Mouse (Mus musculus) neural tube, embryonic 15.5 days (tissue): Measurements from ENCODE around the gene Tlk2. TPM values are rescaled to one million over a fixed set of nuclear protein-coding genes. Genes with fewer than 3 reads are reported as not detected.
"Not testable (repeated sequence)": the region's sequence is repeated elsewhere in the genome, so short reads cannot be mapped to it uniquely, and the experiment has no call there.

Source experiments
- ATAC-seq: fragments of 200-750 bp; cut with Nextera tagmentation; 2 replicates; pipeline ENCODE4 v1.8.0; 2017; ENCODE audit warnings: mild to moderate bottlenecking, moderate TSS enrichment, moderate library complexity; ENCODE audit not compliant: low FRiP score
- H3K27ac ChIP-seq: fragments of 300-500 bp; sonication (generic); replicated peaks from 2 replicates; pipeline ENCODE4 v1.5.1; 2015; ENCODE audit warnings: mild to moderate bottlenecking, inconsistent platforms
- H3K27me3 ChIP-seq: fragments of 300-500 bp; sonication (generic); replicated peaks from 2 replicates; pipeline ENCODE4 v1.6.1; 2015; ENCODE audit warnings: inconsistent platforms
- H3K36me3 ChIP-seq: fragments of 300-500 bp; sonication (generic); 2 replicates; pipeline ENCODE4 v1.6.1; 2015; ENCODE audit warnings: inconsistent platforms
- H3K4me1 ChIP-seq: fragments of 300-500 bp; sonication (generic); 2 replicates; pipeline ENCODE4 v1.6.1; 2015; ENCODE audit warnings: inconsistent platforms
- H3K4me2 ChIP-seq: fragments of 300-500 bp; sonication (generic); 2 replicates; pipeline ENCODE4 v1.6.1; 2015; ENCODE audit warnings: inconsistent platforms, mild to moderate bottlenecking, moderate library complexity
- H3K4me3 ChIP-seq: fragments of 300-500 bp; sonication (generic); replicated peaks from 2 replicates; pipeline ENCODE4 v1.5.1; 2015; ENCODE audit warnings: mild to moderate bottlenecking, inconsistent platforms
- H3K9ac ChIP-seq: fragments of 300-500 bp; sonication (generic); replicated peaks from 2 replicates; pipeline ENCODE4 v1.6.1; 2015; ENCODE audit warnings: mild to moderate bottlenecking, inconsistent platforms
- H3K9me3 ChIP-seq: fragments of 300-500 bp; sonication (generic); replicated peaks from 2 replicates; pipeline ENCODE4 v1.6.1; 2016; ENCODE audit warnings: inconsistent platforms
- WGBS: fragments of 180-500 bp; shearing (Covaris S2); methylation state at CpG from one replicate; pipeline ENCODE4 v1.1.7; 2015; ENCODE audit warnings: mixed read lengths; 5-methylcytosine and 5-hydroxymethylcytosine counted together
- polyA plus RNA-seq: library from polyadenylated mRNA; unstranded; fragments of >200 nt; fragmentation: Nextera tagmentation; extraction: Ambion mirVana; gene quantifications from 2 replicates; pipeline ENCODE4 v1.2.1, GENCODE M21; 2015

Tlk2 gene
- 18.6 and 20.6 TPM in 2 replicates for polyA plus RNA-seq

DNA sequence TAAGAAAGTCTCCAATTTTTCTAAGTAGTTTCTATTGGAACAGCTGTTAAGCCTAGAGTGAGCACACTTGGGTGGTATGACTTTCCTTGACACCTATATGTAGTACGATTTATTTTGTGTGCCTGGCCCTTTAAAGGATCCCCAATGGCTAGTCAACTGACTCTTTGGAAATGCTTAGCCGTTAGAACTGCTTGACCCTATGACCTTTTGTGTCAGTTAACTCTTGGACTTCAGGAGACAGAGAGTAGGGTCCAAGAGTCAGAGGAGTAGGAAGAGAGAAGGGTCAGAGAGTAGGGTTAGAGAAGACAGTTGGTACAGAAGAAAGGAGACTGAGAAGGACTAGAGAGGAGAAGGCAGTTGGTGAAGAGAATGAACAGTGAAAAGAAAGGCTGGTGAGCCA, at the start of gene Tlk2:
Gene Tlk2 (plus strand): TSS at position 292 of the 400 bp plus-strand sequence.
- Histone ChIP-seq H3K4me3 (peak within 1 kb of the TSS; percentile 91), H3K4me1 (peaks cover 24% of the 10 kb centered on the region), H3K9me3 (no peaks in the 10 kb centered on the region), H3K4me2 (peak within 1 kb of the TSS; percentile 83), H3K27ac (peak within 1 kb of the TSS; percentile 13; the same call in 1 of the 2 replicates), H3K36me3 (0 out of 2 replicates have a peak, but pooled peaks cover 2% of the 10 kb centered on the region), H3K27me3 (no peaks in the 10 kb centered on the region), H3K9ac (0 out of 2 replicates have a peak within 1 kb of the TSS, but pooled peaks have one; percentile 91)
- 49% methylated on average over 2 of the region's 2 CpGs for WGBS
- ATAC-seq, result no peak

DNA sequence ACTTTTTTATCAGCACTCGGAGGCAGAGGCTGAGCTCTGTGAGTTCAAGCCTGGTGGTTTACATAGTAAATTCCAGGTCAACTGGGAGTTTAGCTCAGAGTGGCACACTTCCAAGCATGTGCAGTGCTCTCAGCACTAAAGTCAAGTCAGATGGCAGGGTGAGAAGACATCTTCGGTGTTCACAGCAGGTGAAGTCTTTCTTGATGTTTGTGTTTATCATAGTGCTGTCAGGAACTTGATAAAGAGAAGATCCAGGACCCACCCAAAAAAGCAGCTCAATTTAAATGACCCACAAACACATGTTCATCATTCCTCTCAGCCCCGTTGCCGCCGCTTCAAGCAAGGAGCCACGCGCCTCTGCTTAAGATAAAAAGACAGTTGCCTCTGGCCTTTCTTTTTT, 42.9 kb upstream of the Tlk2 start:
- WGBS, result 94% methylated on average over 7 of the region's 7 CpGs
- H3K36me3 ChIP-seq, result peaks cover 92% of the 10 kb centered on the region
- ATAC-seq, result no peak

GRCm38 (mm10) chr11:105137255-105137654, 41.4 kb upstream of the Tlk2 start:
- WGBS, result 97% methylated on average over 2 of the region's 2 CpGs
- not testable (repeated sequence) for H3K27me3 ChIP-seq, H3K4me2 ChIP-seq, H3K4me1 ChIP-seq, H3K9ac ChIP-seq, H3K9me3 ChIP-seq, H3K27ac ChIP-seq, H3K4me3 ChIP-seq, ATAC-seq
- peaks cover 85% of the 10 kb centered on the region for H3K36me3 ChIP-seq

More for the DNA sequence above, 42.9 kb upstream of the Tlk2 start:
- H3K9me3 ChIP-seq, result no peaks in the 10 kb centered on the region
- H3K27me3 ChIP-seq, result no peaks in the 10 kb centered on the region
- H3K4me3 ChIP-seq, result no peak overlapping the region
- no peak overlapping the region for H3K27ac ChIP-seq
- no peaks in the 10 kb centered on the region for H3K4me1 ChIP-seq
- H3K4me2 ChIP-seq, result no peak overlapping the region
- no peak overlapping the region for H3K9ac ChIP-seq

- not testable (repeated sequence) for H3K27ac ChIP-seq, H3K27me3 ChIP-seq, ATAC-seq, H3K4me3 ChIP-seq, H3K4me1 ChIP-seq, H3K9me3 ChIP-seq, H3K4me2 ChIP-seq, H3K9ac ChIP-seq
- 96% methylated on average over 7 of the region's 8 CpGs for WGBS
- H3K36me3 ChIP-seq, result peaks cover 52% of the 10 kb centered on the region
These were observed 38.1 kb upstream of the Tlk2 start for GRCm38 (mm10) chr11:105140512-105140911.

- Histone ChIP-seq H3K27ac (no peak overlapping the region), H3K9me3 (no peaks in the 10 kb centered on the region), H3K4me1 (no peaks in the 10 kb centered on the region), H3K27me3 (no peaks in the 10 kb centered on the region), H3K36me3 (peaks cover 46% of the 10 kb centered on the region), H3K4me3 (no peak overlapping the region), H3K9ac (no peak overlapping the region), H3K4me2 (no peak overlapping the region)
- ATAC-seq, result no peak
- 97% methylated on average over 5 of the region's 5 CpGs for WGBS
These were observed 37.5 kb upstream of the Tlk2 start for GRCm38 (mm10) chr11:105141115-105141514.

DNA sequence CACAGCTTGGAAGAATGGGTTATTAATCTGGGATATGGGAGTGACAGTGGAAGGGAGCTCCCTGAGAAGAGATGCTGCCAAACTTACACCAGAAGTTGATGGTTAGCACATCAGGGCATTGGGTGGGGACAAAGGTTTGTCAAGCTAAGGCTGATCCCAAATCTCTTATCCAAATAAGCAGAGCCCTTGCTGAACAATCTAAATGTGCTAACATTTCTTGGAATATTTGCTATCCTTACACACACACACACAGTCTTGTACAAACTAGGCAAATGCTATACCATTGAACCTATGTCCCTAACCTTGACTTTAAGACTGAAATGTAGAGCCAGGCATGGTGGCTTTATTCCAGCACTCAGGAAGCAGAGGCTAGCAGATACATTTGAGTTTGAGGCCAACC, 35.0 kb upstream of the Tlk2 start:
- no peak for ATAC-seq
- peaks cover 24% of the 10 kb centered on the region for H3K36me3 ChIP-seq
- no peaks in the 10 kb centered on the region for H3K9me3 ChIP-seq
- no peaks in the 10 kb centered on the region for H3K27me3 ChIP-seq
- no peak overlapping the region for H3K27ac ChIP-seq
- no peak overlapping the region for H3K4me2 ChIP-seq
- H3K4me1 ChIP-seq, result no peaks in the 10 kb centered on the region
- no peak overlapping the region for H3K4me3 ChIP-seq
- no peak overlapping the region for H3K9ac ChIP-seq

DNA sequence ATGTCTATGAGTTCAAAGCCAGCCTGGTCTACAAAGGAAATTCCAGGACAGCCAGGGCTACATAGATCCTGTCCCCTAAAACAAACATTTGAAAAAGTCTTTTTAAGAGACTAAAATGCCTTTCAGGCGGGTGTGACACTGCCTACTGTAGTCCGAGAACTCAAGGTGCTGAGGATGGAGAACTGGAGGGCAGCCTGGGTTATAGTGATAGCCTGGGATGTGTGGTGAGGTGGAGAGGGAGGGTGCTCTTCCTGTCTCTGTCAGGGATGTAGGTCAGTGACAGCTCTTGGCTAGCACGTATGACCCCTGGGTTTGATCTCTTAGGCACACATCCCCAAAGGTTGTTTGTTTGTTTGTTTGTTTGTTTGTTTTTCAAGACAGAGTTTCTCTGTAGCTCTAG, 34.5 kb upstream of the Tlk2 start:
- Histone ChIP-seq H3K4me2 (no peak overlapping the region), H3K36me3 (peaks cover 21% of the 10 kb centered on the region), H3K9me3 (no peaks in the 10 kb centered on the region), H3K4me1 (no peaks in the 10 kb centered on the region), H3K4me3 (no peak overlapping the region), H3K9ac (no peak overlapping the region), H3K27ac (no peak overlapping the region), H3K27me3 (no peaks in the 10 kb centered on the region)
- ATAC-seq, result no peak
- WGBS, result 84% methylated on average over 3 of the region's 3 CpGs

- Histone ChIP-seq H3K9me3 (no peaks in the 10 kb centered on the region), H3K4me1 (no peaks in the 10 kb centered on the region), H3K4me2 (no peak overlapping the region), H3K9ac (no peak overlapping the region), H3K27ac (no peak overlapping the region), H3K4me3 (no peak overlapping the region), H3K36me3 (peaks cover 15% of the 10 kb centered on the region), H3K27me3 (no peaks in the 10 kb centered on the region)
- 84% methylated on average over 11 of the region's 11 CpGs for WGBS
- ATAC-seq, result no peak
These were observed 33.9 kb upstream of the Tlk2 start for GRCm38 (mm10) chr11:105144508-105145210.

DNA sequence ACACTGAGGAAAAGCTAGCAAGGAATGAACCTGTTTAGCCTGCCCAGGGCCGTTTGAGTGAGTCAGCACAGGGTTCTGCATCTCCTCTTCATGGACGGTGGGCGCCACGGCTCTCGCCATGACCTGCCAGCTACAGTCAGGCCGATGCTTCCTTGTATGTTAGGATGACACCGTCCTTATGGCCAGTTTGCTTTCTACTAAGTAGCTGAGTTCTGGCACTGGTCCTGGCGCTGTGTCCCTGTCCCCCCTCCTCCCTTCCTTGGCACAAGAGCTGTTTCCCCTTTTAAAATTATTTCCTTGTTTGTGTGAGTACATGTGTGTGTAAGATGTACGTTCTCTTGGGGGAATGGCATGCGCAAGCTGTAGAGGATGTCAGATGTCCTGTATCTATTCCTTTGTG, 33.4 kb upstream of the Tlk2 start:
- no peak overlapping the region for H3K27ac ChIP-seq
- H3K36me3 ChIP-seq, result peaks cover 10% of the 10 kb centered on the region; the same call in 1 of the 2 replicates
- WGBS, result 89% methylated on average over 10 of the region's 10 CpGs
- H3K4me2 ChIP-seq, result no peak overlapping the region
- no peaks in the 10 kb centered on the region for H3K9me3 ChIP-seq
- H3K27me3 ChIP-seq, result no peaks in the 10 kb centered on the region
- no peaks in the 10 kb centered on the region for H3K4me1 ChIP-seq
- H3K4me3 ChIP-seq, result no peak overlapping the region
- no peak for ATAC-seq
- no peak overlapping the region for H3K9ac ChIP-seq

DNA sequence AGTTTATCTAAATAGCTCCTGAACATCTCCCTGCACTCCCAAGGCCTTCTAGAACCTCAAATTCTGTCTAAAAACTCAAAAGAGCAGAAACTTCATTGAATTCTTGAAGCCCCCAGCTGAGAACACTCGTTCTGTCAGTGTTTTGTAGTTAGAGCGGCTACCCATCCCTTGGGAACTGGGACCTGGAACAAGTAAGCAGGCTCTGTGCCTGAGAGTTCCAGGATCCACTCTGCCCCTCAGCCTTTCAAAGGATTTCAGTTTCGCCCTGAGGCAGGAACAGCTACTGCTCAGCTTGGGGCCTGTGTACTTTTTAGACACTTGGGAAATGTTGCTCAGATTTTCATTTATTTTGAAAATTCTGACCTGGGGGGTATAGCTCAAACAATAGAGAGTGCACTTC, 32.0 kb upstream of the Tlk2 start, which contains the start of gene Gm10842:
Gene Gm10842 (plus strand): TSS at position 301 of the 400 bp plus-strand sequence.
- WGBS, result 82% methylated on average over 3 of the region's 3 CpGs
- H3K4me2 ChIP-seq, result no peak within 1 kb of the TSS
- no peak within 1 kb of the TSS for H3K9ac ChIP-seq
- peaks cover 6% of the 10 kb centered on the region for H3K4me1 ChIP-seq
- ATAC-seq, result no peak
- no peak within 1 kb of the TSS for H3K4me3 ChIP-seq
- no peaks in the 10 kb centered on the region for H3K27me3 ChIP-seq
- H3K27ac ChIP-seq, result no peak within 1 kb of the TSS
- H3K36me3 ChIP-seq, result no peaks in the 10 kb centered on the region
- no peaks in the 10 kb centered on the region for H3K9me3 ChIP-seq

DNA sequence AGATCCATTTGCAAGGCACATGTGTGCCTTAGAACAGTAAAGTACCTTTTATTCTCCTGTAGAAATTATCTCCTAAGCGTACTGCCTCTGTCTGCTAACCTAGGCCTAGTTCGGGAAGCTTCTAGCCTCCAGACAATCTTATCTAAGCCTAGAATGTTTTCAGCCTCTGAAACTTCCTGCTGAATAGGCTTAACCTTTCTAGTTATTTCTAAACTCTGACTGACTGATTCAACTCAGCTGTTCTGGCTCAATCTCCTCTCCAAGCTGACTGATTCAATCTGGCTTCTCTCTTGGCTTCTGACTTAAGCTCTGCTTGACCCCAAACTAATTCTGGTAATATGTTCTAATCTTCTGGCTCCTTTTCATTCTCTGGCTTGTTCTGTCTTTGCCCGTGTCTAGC, 29.3 kb upstream of the Tlk2 start:
- Histone ChIP-seq H3K9me3 (no peaks in the 10 kb centered on the region), H3K4me2 (no peak overlapping the region), H3K27me3 (no peaks in the 10 kb centered on the region), H3K27ac (no peak overlapping the region), H3K9ac (no peak overlapping the region), H3K36me3 (no peaks in the 10 kb centered on the region), H3K4me3 (no peak overlapping the region), H3K4me1 (peaks cover 17% of the 10 kb centered on the region)
- ATAC-seq, result no peak
- WGBS, result 84% methylated on average over 3 of the region's 3 CpGs

DNA sequence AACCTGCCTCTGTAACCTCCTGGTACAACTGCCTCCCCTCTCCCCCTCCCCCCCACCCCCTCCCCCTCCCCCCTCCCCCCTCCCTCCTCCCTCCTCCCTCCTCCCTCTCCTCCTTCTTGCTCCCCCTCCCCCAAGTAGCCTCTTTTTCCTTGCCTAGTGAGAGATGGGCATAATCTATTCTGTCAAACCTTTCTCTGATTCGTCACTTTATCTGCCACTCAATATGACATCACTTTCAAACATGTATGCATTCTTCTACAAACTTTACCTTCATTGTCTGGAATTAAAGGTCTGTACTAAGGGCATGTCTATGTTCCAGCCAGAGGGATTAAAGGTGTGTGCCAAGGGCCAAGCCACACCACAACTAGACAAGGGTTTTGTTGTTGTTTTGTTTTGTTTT, 28.8 kb upstream of the Tlk2 start:
- Histone ChIP-seq H3K27ac (no peak overlapping the region), H3K36me3 (no peaks in the 10 kb centered on the region), H3K27me3 (no peaks in the 10 kb centered on the region), H3K9me3 (no peaks in the 10 kb centered on the region), H3K4me1 (peaks cover 17% of the 10 kb centered on the region), H3K4me2 (no peak overlapping the region), H3K4me3 (no peak overlapping the region), H3K9ac (no peak overlapping the region)
- no peak for ATAC-seq
- 93% methylated on average over 1 of the region's 1 CpGs for WGBS
